Mouse (Mus musculus) adipose tissue, adult 10 weeks (tissue): ENCODE measurements around the gene Cldn22. TPM values are rescaled to one million over a fixed set of nuclear protein-coding genes. Genes with fewer than 3 reads are reported as not detected.

Source experiments
- polyA plus RNA-seq: library from polyadenylated mRNA; stranded (reverse); fragments of 350-450 nt; fragmentation: Illumina TruSeq; extraction: RNeasy Lipid Tissue Mini Kit (QIAGEN cat#74804); gene quantifications from one replicate; pipeline ENCODE4 v1.2.3, GENCODE M21; 2014; ENCODE audit warnings: low read depth, low replicate concordance

The Cldn22 gene
- polyA plus RNA-seq: 18.7 TPM

GRCm38 (mm10) chr8:47824182-47824581 is at the start of gene Cldn22:
TSS of gene Cldn22 (plus strand) at chr8:47824482.

GRCm38 (mm10) chr8:47821843-47822242 is 2.4 kb upstream of the Cldn22 start, which contains the start of gene Cldn24:
TSS of gene Cldn24 (plus strand) at chr8:47822143.

Other genes starting within 250 kb of the Cldn22 start
- gene Ing2, start 148.9 kb upstream of the Cldn22 start, polyA plus RNA-seq: 23.3 TPM
- 10.8 TPM for gene Cdkn2aip, start 110.5 kb upstream of the Cldn22 start, polyA plus RNA-seq
- gene Cldn24, start 2.3 kb upstream of the Cldn22 start, polyA plus RNA-seq: not detected
- gene Wwc2, start 166.4 kb downstream of the Cldn22 start, polyA plus RNA-seq: 13.1 TPM